Mouse (Mus musculus): Measurements from ENCODE around the gene Itga2.

GRCm38 (mm10) chr13:114930996-114931649 is 777 bp downstream of the Itga2 start:
- TF ChIP-seq ZC3H11A (IDR thresholded peaks at IDR 0.05; ENCODE audit: borderline replicate concordance, low read depth, low read length) (no peak), CHD2 (IDR thresholded peaks at IDR 0.05; ENCODE audit: low read depth, low read length) (no peak)

All from ES-E14 (cell line).